Mouse (Mus musculus): Measurements from ENCODE around the gene Sh3bp5l.

Gene Sh3bp5l

DNA sequence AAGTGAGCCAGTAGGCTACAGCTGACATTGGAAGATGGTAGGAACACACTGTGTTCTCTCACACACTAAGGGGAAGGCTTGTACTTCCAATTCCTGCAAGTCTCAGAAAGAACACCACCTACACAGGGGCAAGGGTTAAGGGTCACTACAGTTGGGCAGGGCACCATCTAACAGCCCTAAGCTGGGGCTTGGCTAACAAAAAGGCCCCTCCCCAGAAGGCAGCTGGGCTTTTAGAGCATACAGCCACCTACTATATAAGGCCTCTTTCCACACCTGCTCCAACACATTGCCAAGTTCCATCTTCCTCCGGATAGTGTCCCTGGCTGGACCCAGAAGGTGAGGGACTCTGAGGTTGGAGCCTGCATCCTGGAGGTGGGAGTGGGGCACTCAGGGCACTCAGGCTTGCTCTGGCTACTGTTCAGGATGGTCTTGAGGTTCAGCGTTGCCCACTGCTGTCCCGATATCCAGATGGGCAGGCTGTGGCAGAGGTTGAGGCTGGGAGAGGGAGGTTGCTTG, 48.3 kb downstream of the Sh3bp5l start, which contains the start of gene Lypd8:
Gene Lypd8 (plus strand): TSS at position 281 of the 516 bp plus-strand sequence.
- no peak for DNase-seq

DNA sequence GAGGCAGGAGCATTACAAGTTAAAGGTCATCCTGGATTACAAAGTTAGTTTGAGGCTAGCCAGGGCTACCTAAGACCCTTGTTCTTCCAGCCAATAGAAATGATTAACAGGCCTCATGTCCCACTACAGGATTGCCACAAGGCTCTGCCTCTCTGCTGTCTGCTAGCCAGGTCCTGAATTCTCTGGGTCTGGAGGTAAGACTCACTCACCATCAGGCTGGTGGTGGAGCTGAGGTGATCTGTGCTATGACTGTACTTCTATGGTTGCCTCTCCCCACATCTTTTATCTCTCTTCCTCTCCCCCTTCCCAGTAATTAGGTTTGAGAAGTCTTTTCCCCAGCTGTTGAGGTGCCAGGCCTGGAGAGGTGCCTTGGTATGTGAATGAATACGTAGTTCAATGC, 49.0 kb downstream of the Sh3bp5l start:
- DNase-seq = no peak

DNA sequence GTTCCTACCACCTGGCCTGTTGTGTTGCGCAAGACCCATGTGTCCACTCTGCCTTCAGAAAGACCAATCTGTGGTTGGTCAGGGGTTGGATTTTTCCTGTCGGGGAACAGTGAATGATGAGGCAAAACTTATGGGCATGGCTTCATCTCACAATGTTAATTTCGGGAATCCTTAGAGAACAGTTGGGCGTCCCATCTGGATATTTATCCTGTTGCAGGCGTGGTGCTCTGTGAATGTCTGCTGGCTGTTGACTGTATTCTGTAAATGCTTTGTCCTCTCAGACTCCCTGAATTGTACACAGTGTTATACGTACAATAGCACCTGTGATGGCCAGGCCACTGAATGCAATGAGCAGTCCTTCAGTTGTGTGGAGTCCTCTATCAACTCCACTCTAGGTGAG, 51.9 kb downstream of the Sh3bp5l start:
- DNase-seq = no peak
